Mouse (Mus musculus) small intestine, adult 2 months (tissue): ENCODE results near the gene Agpat4. TPM values are rescaled to one million over a fixed set of nuclear protein-coding genes. Genes with fewer than 3 reads are reported as not detected.

Experiments used
- H3K27ac ChIP-seq: fragments of 200-500 bp; 2 replicates; pipeline ENCODE4 v1.5.1; 2012; ENCODE audit warnings: low read depth, low read length, control low read depth, inconsistent platforms; ENCODE audit not compliant: insufficient read depth
- H3K27me3 ChIP-seq: fragments of 200-500 bp; 2 replicates; pipeline ENCODE4 v1.6.1; 2012; ENCODE audit warnings: mild to moderate bottlenecking, moderate library complexity, low read length, inconsistent platforms; ENCODE audit not compliant: control insufficient read depth, insufficient read depth
- H3K36me3 ChIP-seq: fragments of 200-500 bp; 2 replicates; pipeline ENCODE4 v1.6.1; 2012; ENCODE audit warnings: mild to moderate bottlenecking, low read length, control low read depth, inconsistent platforms; ENCODE audit not compliant: control insufficient read depth, insufficient read depth
- H3K4me1 ChIP-seq: fragments of 200-500 bp; 2 replicates; pipeline ENCODE4 v1.6.1; 2012; ENCODE audit warnings: low read length, inconsistent platforms, mixed read lengths; ENCODE audit not compliant: control insufficient read depth, insufficient read depth, insufficient read length
- H3K4me3 ChIP-seq: fragments of 200-500 bp; 2 replicates; pipeline ENCODE4 v1.5.1; 2012; ENCODE audit warnings: low read depth, mild to moderate bottlenecking, control low read depth, inconsistent platforms, low read length, moderate library complexity
- CTCF ChIP-seq: fragments of 200-500 bp; IDR thresholded peaks from 2 replicates; pipeline ENCODE4 v1.5.1; 2012; ENCODE audit warnings: low read depth, mild to moderate bottlenecking, control low read depth, inconsistent platforms, low read length, moderate library complexity, mixed read lengths; ENCODE audit not compliant: insufficient replicate concordance, insufficient read length; ENCODE audit errors: extremely low read depth
- POLR2A ChIP-seq: fragments of 200-500 bp; IDR thresholded peaks from 2 replicates; pipeline ENCODE4 v1.6.1; 2012; ENCODE audit warnings: low read depth, mild to moderate bottlenecking, control low read depth, inconsistent platforms, low read length, moderate library complexity
- WGBS: fragments of 180-500 bp; shearing (Covaris S2); methylation state at CpG from one replicate; pipeline ENCODE4 v1.1.7; 2018; 5-methylcytosine and 5-hydroxymethylcytosine counted together
- polyA plus RNA-seq: library from polyadenylated mRNA; depleted of rRNA; stranded (reverse); fragments of >200 nt; gene quantifications from 2 replicates; pipeline ENCODE4 v1.2.3, GENCODE M21; 2012

The Agpat4 gene
- polyA plus RNA-seq, 1 experiment: 10.3 TPM

GRCm38 (mm10) chr17:12259957-12260356 lies 141.5 kb downstream of the Agpat4 start:
- TF ChIP-seq CTCF (no peak), POLR2A (no peak)
- Histone ChIP-seq H3K27me3 (no peaks in the 10 kb centered on the region), H3K4me3 (no peak overlapping the region), H3K27ac (no peak overlapping the region), H3K4me1 (no peaks in the 10 kb centered on the region; the same call in 1 of the 2 replicates), H3K36me3 (peaks cover 56% of the 10 kb centered on the region)
- 85% methylated on average over 8 of the region's 8 CpGs for WGBS

GRCm38 (mm10) chr17:12261376-12261775 lies 142.9 kb downstream of the Agpat4 start:
- Histone ChIP-seq H3K27me3 (no peaks in the 10 kb centered on the region), H3K36me3 (peaks cover 43% of the 10 kb centered on the region), H3K4me3 (no peak overlapping the region), H3K27ac (no peak overlapping the region), H3K4me1 (peaks cover 2% of the 10 kb centered on the region)
- 94% methylated on average over 7 of the region's 7 CpGs for WGBS
- TF ChIP-seq CTCF: no peak
- TF ChIP-seq POLR2A: no peak

- H3K4me1 ChIP-seq: peaks cover 2% of the 10 kb centered on the region
- H3K27ac ChIP-seq: no peak overlapping the region
- H3K36me3 ChIP-seq: peaks cover 40% of the 10 kb centered on the region
- no peaks in the 10 kb centered on the region for H3K27me3 ChIP-seq
- no peak for TF ChIP-seq CTCF
- TF ChIP-seq POLR2A: no peak
- H3K4me3 ChIP-seq: no peak overlapping the region
- 70% methylated on average over 2 of the region's 2 CpGs for WGBS
Measured at GRCm38 (mm10) chr17:12261887-12262286, 143.4 kb downstream of the Agpat4 start.

GRCm38 (mm10) chr17:12262851-12263250 lies 144.3 kb downstream of the Agpat4 start:
- Histone ChIP-seq H3K4me3 (no peak overlapping the region), H3K27ac (no peak overlapping the region), H3K27me3 (no peaks in the 10 kb centered on the region), H3K36me3 (peaks cover 32% of the 10 kb centered on the region), H3K4me1 (peaks cover 2% of the 10 kb centered on the region)
- TF ChIP-seq CTCF (no peak), POLR2A (no peak)
- 93% methylated on average over 8 of the region's 8 CpGs for WGBS

- 82% methylated on average over 13 of the region's 13 CpGs for WGBS
- Histone ChIP-seq H3K27me3 (no peaks in the 10 kb centered on the region), H3K27ac (no peak overlapping the region), H3K4me3 (no peak overlapping the region), H3K4me1 (peaks cover 2% of the 10 kb centered on the region), H3K36me3 (peaks cover 25% of the 10 kb centered on the region)
- TF ChIP-seq CTCF: no peak
- TF ChIP-seq POLR2A: no peak
Measured at GRCm38 (mm10) chr17:12263787-12264186, 145.3 kb downstream of the Agpat4 start.

GRCm38 (mm10) chr17:12264293-12264692 lies 145.8 kb downstream of the Agpat4 start:
- no peak for TF ChIP-seq CTCF
- TF ChIP-seq POLR2A: no peak
- peaks cover 2% of the 10 kb centered on the region for H3K4me1 ChIP-seq
- no peak overlapping the region for H3K4me3 ChIP-seq
- no peaks in the 10 kb centered on the region for H3K27me3 ChIP-seq
- H3K27ac ChIP-seq: no peak overlapping the region
- WGBS: 97% methylated on average over 3 of the region's 3 CpGs
- H3K36me3 ChIP-seq: peaks cover 26% of the 10 kb centered on the region

GRCm38 (mm10) chr17:12265969-12266925 lies 147.7 kb downstream of the Agpat4 start:
- TF ChIP-seq POLR2A: no peak
- TF ChIP-seq CTCF: no peak
- Histone ChIP-seq H3K27ac (no peak overlapping the region), H3K4me3 (no peak overlapping the region), H3K27me3 (no peaks in the 10 kb centered on the region), H3K36me3 (peaks cover 30% of the 10 kb centered on the region), H3K4me1 (peaks cover 2% of the 10 kb centered on the region)
- 76% methylated on average over 21 of the region's 21 CpGs for whole genome bisulfite sequencing
